Mouse (Mus musculus): ENCODE data around the gene BC024978.

The BC024978 gene

DNA sequence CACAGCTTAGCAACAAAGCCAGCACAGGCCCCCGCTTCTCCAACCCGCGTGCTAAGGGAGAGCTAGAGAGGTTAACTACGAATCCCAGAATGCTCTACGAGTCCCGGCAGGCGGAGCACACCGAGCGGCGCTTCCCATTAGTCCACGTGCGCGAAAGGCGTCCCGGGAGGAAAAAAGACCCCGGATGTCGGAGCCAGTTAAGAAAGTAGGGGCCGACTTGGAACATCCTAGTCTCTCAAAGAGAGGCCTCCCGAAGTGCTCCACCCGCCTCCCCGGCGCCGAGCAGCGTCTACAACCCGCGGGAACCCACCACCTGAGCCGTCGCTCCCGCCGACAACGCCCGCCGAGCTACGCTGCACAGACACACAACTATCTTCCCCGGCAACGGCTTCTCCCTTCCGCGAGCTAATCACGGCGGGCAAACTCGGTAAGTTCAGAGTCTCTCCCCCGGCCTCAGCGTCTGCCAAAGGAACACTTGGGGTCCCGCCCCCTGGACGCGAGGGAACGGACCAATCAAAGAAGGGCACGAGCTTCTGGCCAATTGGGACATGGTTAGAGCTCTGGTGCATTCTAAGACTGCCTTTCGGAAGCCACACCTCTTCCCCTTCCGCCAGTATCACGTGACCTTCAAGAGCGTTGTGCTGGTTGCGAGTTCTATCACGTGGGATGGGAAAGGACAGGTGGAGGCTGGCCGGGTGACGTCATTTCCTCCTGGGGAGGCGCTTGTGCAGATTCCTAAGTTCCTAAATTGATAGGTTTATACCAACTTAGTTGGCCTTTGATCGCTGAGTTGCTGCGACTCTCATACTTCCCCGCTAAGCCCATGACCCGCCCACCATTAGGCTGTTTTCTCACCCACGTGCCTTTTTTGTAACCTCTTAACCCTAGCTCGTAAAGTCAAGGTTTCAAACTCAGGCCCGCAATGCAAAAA is at the start of gene BC024978, which contains the start of gene Snrpa:
Gene BC024978, plus strand, starts transcription at position 101 of the 931 bp plus-strand sequence.
Gene Snrpa, minus strand, starts transcription at position 591 of the 931 bp plus-strand sequence.
- peak; percentile 99 for DNase-seq (ENCODE audit: low spot score)

DNA sequence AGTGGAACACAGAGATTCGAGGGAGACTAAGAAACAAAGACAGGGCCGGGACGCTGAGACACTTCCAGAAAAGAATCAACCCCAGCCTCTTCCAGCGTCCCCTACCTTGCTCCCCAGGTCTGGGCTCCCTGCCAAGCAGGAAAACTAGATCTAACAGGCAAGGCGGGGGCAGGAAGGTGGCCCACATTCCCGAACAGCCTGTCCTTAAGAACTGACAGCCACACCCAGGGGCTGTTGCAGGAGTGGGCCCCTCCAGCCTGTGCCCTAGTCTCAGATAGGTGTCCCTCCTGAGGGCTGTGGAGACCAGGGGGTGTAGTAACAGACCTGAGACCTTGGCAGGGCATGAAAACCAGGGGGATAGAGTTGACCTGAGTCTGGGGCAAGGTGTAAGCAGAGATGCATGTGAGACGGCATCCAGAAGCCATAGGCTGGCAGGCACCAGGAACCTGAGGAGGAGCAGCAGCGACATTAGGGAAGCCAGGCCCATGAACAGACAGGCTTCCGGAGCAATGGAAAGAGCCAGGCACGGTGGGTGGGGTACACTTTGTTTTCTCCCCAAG is 42.3 kb upstream of the BC024978 start, which contains the start of gene Cyp2t4:
Gene Cyp2t4, plus strand, starts transcription at position 510 of the 560 bp plus-strand sequence.
- DNase-seq (ENCODE audit: low spot score), result no peak

DNA sequence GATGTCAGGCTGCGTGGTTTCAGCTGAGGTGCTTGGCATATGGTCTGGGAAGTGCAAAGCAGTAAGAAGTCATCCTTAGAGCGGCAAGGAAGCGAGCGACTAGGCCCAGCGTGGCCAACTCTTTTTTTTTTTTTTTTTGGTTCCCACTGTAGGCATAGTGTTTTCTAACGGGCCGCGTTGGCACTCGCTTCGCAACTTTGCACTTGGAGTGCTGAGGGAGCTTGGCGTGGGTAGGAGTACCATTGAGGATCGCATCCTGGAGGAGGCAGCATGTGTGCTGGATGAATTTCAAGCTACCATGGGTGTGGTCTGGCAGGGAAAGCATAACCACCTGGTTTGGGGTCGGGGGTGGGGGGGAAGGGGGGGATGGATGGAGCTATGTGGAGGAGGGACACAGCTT is 39.6 kb upstream of the BC024978 start:
- DNase-seq (ENCODE audit: low spot score), result no peak

DNA sequence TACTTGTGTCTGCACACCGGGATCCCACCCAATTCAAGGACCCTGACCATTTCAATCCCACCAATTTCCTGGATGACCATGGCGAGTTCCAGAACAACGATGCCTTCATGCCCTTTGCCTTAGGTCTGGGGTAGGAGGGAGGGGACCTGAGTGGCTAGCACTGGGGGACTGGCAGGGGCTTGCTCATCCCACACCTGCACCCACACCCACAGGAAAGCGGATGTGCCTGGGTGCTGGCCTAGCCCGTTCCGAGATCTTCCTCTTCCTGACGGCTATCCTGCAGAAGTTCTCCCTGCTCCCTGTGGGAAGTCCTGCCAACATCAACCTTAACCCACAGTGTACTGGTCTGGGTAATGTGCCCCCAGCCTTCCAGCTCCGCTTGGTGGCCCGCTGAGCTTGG is 37.4 kb upstream of the BC024978 start:
- DNase-seq (ENCODE audit: low spot score), result no peak

DNA sequence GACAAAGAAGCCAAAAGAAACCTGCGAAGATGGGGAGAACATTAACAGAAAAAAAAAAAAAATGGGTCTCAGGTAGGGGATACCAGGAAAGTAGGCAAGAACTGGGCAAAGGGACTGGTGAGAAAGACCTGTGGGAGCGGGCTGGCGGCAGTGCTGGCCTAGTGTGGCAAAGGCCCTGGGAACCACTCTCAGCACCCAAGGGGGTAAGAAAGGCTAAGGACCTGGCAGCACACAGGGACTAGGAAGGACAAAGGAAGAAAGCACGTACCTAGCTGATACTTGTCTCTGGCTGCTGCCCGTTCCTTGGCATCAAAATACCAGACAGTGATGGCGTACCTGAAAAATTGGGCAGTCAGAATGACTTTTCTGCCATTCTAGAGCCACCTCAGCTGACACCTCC is 36.3 kb upstream of the BC024978 start:
- DNase-seq (ENCODE audit: low spot score), result no peak

DNA sequence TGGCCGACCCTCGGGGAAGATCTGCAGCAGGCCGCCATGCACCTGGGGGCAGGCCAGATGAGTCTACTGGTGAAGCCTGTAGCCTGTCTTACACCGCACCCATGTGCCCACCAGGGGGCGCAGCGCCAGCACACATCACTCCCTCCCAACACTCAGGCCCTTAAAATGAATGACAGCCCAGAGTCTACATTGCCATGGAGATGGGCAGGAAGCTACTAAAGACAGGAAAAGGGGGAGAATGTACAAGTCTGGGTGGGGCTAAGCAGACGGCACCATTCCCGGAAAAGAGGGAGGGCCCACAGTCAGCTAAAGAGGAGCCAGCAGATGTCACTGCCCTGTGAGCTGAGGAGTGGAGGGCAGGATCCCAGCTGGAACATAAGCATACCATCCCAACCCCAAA is 35.7 kb upstream of the BC024978 start:
- DNase-seq (ENCODE audit: low spot score), result peak; percentile 60

DNA sequence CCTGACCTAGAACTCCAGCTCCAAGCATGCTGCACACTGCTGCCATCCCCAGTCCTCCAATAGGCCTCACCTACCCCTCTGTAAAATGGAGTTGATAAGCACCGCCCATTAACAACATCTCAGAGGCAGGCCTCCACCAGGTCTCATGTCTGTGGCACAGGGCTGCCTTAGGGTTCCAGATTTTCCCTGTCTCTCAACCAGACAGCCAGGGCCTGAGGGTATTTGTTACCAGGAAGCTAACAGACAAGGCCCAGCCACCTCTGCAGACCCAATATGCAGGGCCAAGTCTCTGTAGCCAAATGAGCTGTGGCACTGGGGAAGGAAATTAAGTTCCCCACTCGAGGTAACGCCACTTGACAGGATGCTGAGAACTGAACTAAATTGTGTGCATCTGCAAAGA is 34.7 kb upstream of the BC024978 start:
- DNase-seq (ENCODE audit: low spot score), result no peak

DNA sequence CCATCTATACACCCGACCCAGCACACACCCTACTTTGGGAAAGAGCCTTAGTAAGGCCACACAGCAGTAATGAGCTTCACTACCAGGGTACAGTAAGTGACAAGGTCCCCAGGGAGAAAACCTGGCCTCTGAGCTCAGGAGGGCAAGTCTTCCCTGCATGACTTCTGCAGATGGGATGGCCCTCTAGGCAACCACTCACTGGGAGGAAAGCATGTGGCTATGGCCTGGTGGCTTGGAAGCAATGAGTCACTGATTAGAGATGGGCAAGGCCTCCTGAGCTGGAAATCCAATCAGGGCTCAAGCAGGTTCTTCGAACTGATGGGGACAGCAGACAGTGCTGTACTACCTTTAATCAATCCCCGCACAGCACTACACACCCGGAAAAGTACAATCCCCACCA is 33.8 kb upstream of the BC024978 start:
- DNase-seq (ENCODE audit: low spot score), result no peak

DNA sequence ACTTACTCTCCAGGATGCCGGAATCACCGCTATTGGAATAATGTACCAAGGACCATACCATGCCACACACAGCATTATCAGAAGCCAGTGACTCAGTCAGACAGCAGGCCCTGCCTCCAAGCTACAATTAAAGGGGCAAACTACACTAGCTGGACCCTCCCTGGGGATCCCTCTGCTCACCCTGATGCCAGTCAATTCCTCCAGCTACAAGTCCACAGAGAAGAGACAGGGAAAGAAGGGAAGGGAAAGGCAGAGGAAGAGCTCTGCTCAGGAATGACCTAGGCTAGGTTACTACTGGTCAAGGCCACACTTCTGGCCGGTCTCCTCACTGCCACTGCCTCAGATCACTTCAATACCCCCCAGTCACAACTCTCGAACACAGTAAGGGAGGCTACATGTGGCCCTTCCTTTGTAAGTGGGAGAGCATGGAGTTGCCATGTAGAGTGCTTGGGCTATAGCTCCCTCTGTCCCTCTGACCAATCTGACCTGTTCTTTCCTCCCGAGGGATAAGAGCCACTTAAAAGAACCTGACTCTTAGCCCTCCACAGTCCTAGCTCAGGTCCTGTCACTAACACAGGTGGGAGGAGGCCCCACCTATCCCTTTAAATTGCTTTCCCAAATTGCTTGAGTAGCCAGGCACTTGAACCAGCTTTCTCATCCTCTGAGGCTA is 32.7 kb upstream of the BC024978 start:
- DNase-seq (ENCODE audit: low spot score), result no peak

DNA sequence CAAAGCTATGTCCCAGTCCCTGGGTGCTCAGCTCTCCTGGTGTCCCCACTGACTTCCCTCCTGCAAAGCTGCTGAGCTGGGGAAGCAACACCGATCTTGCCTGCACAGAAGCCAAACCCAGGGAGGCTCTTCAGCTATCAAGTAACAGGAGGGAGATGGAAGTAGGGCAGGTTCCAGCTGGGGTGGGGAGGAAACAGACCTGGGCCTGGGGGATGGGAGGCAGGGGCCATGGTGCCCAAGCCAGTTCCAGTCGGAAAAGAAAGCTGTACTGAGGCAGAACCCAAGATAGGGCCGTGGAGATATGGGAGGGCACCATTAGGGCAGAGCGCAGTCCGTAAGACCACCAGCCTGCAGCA is 32.2 kb upstream of the BC024978 start:
- DNase-seq (ENCODE audit: low spot score), result no peak

DNA sequence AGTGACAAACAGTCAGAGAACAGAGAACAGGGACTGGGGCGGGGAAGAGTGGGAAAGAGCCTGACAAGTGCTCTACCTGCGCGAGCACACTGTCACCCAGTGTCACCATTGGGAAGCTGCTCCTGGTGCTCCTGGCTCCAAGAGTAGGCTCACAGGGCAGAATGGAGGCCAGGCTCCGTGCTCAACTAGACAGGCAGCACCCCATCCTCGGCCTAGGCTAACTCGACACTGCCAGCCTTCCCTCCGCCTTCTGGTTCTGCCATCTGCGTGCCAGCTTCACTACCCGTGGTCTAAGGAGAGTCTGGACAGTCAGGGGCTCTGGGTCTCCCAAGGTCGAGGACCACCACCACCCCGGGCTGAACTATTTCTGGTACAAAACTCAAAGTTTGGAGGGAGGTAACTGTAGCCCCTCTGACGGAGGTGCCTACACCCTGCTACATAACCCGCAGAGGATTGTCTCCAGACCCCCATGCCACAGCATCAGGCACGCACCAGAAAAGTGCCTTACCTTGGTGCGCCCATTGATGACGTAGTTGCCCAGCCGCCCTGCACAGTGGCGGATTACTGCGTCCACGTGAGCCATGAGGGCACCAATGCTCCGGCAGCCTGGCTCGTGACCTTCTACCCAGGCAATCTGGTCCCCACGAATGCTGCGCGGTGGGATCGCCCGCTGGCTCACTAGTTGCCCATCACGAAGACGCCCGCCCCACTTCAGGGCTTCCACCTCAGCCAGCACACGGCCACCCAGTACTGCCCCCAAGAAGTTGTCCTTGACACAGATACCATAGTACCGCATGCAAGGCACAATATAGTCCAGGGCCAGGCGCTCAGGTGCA is 31.3 kb upstream of the BC024978 start:
- DNase-seq (ENCODE audit: low spot score), result no peak

DNA sequence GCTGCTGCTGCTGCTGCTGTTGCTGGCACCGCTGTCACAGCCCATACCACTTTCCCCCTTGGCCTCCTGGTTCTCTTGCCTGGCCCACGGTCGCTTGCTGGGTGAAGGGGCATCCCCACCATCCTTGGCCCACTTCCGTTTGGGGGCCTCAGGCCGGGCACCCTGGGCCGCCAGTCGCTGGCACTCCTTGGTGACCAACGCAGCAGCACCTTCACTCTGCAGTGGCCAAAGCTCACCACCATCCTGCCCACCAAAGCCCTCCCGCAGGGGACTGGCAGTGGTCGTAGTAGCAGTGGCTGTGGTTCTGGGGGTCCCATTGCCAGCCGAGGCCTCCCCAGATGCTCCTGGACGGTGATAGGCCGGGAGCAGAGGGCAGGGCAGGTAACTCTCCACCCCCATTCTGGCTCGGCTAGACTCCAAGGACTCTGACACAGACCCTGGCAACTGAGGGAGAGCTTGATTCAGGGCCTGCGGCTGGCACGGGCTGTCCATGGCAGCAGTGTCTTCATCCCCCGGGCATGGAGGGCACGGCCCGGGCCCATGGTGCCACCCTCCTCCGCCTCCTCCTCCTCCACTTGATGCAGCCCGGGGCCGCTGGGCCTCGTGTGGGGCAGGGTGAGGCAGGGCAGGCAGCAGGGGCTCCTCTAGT is 30.4 kb upstream of the BC024978 start:
- no peak for DNase-seq (ENCODE audit: low spot score)

DNA sequence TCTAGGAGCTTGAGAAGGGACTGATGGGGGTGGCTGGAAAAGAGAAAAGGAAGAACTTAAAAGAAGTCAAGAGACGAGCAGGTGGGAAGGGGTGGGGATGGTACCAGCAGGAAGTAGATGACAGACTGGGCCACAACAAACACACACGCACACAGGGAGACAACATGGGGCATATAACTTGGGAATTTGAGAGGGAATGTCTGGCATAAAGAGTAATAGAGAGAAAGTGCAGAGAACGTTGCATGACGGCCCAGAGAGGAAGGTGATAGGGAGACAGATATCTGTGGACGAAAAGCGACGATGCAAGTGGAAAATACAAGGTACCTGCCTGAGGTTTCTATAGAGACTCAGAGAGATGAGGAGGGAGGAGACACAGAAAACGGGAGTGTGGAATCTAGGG is 29.9 kb upstream of the BC024978 start:
- no peak for DNase-seq (ENCODE audit: low spot score)

DNA sequence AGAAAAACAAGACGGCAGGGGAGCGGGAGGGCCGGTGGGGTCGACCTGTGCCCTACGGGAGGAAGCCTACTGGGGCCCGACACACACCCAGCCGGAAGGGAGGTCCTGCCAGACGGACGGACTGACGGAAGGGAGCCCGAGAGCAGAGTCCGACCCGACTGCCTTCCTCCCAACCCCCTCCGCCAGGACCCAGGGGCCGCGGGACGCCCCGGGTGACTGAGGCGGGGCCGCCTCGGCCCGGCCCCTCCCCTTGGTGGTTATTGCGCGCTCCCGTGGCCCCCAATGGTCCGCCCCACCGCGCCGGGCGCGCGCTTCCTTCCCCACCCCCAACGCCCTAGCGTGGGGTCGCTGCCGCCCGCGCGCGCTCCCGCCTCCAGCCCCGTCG is 29.4 kb upstream of the BC024978 start:
- DNase-seq (ENCODE audit: low spot score), result peak; percentile 73

DNA sequence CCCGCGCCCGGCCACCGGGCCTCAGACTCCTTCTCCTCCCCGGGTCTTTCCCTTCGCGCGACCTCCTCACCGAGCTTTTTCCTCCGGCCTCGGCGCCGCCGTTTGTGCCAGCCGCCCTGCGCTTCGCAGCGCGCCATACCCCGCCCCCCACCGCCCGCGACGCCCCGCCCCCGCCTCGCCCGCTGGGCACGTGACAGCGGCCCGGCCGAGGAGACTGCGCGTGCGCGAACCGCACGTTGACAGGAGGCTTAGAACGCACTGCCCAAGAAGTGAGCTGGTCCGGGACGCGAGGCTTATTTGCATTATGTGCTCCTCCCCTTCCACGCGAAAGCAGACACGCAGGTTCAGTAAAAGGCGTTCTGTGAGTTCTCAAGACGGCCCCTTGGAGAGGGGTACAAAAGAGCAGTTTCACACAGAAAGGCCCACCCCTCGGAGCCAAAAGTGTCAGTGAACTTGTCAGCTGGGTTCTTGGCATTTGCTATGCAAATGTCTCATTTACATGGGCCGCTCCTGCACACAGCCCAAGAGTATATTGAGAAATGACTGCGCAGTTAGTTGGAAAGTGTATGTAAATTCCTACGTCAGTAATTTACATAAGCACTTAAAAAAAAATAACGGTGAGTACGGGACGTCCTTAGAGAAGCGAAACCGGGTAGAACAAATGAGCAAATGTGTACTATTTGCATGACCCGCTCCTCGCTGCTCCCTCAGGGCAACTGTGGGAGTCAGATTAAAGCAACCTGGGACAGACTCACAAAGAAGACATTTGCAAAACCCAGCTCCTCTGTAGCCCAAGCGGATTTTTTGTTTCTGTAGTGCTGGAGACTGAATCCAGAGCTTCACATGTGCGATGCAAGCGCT is 28.7 kb upstream of the BC024978 start, which contains the start of gene Egln2:
Gene Egln2, minus strand, starts transcription at position 189 of the 861 bp plus-strand sequence.
- peak; percentile 94 for DNase-seq (ENCODE audit: low spot score)

DNA sequence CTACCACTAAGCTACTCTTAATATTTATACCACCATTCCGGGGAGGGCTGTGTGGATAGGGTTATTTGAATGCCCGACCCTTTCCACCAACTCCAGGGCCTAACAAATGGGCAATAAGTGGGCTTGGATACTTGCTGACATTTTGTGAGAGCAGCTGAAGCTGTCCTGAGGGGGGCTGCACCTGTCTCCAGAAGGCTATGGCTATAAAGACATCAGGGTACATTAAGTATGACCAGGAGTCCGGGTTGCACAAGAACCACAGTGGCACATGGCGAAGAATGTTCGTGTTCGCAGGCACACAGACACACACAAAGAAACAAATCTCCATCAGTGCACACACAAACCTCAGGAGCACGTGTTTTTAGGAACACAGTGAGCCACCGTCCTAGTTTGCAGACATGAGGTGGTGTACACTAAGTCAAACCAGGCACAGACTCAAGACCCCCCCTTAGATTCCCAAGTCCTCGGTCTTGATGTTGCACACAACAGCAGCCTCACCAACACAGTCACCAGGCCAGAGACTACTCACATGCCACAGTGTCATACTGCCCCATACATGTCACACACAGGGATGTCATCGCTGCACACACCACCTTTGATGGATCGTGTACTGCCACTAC is 28.0 kb upstream of the BC024978 start:
- DNase-seq (ENCODE audit: low spot score), result no peak

DNA sequence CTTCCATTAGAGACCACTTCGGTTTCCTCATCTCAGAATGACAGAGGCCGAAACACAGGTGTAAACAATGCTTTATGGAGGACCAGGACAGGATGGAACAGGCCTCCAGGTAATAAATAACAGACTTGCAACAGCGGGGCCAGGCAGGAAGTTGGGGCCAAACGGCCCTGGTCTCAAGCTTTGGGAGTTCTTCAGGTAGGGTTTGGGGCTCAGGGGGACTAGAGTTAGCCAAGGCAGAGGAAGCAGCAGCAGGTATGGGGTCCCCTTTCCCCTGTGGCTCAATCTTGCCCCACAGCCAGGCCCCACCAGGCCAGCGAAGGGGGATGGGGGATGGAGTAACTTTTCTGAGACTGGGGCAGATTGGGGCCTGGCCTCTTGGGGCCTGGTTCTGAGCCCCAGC is 27.2 kb upstream of the BC024978 start:
- DNase-seq (ENCODE audit: low spot score), result no peak

DNA sequence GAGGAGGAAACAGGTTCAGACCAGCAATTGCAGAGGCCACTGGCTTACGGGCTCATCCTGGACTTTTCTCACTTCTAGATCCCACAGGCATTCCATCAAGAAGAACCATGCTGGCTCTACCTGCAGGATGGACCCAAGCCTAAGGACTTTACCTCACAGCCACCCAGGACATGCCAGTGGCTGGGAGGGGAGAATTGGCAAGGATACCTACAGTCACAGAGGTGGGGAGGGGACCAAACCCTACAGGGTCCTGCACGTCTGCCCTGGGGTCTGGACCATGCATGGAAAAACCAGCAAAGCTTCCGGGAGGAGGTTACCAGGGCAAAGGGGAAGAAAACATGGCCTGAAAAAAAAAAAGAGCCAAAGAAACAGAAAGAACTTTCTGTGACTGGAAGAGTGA is 24.6 kb upstream of the BC024978 start:
- no peak for DNase-seq (ENCODE audit: low spot score)

DNA sequence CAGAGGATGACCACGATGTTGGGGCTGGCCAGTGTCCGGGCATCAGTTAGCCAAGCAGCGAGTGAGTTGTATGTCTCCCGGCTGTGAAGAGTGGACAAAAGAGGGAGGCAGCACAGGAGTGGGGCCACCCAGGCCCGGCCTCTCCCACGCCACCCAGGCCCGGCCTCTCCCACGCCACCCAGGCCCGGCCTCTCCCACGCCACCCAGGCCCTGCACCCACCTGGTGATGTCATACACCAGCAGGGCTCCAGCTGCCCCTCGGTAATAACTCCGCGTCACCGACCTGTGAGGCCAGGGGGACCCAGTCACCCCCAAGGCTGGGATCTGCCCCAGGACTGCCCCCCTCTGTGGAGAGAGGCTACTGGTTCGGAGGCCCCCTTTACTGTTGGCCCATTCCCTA is 21.1 kb upstream of the BC024978 start:
- no peak for DNase-seq (ENCODE audit: low spot score)

DNA sequence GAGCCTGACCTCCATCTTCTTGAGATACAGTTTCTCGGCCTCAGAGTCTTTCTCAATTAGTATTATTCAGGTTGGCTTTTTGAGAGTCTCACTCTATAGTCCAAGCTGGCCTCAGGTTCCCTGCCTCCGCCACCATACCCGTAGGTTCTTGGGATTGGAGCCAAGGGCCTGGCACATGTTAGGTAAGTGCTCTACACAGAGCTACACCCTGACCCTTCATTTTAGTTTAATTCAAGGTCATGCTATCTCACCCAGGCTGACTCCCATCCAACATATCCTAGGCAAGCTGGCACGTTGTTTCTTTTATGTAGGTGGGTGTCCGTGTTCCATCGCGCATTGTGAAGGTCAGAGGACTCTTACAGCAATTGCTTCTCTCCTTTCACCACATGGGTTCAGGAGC is 20.7 kb upstream of the BC024978 start:
- DNase-seq (ENCODE audit: low spot score), result no peak

All from adipocyte (in vitro differentiated cells).